Mouse (Mus musculus) bone marrow, adult 2 months (tissue): ENCODE measurements around the gene Mycn.

ENCODE experiments used
- CTCF ChIP-seq: fragments of 200-500 bp; IDR thresholded peaks from 2 replicates; pipeline ENCODE4 v1.5.1; 2011; ENCODE audit warnings: low read length, control low read depth; ENCODE audit not compliant: control insufficient read depth, insufficient read depth
- POLR2A ChIP-seq: fragments of 200-500 bp; IDR thresholded peaks from 2 replicates; pipeline ENCODE4 v1.6.1; 2011; ENCODE audit warnings: low read depth, mild to moderate bottlenecking, control low read depth, low read length, borderline replicate concordance; ENCODE audit not compliant: control insufficient read depth

DNA sequence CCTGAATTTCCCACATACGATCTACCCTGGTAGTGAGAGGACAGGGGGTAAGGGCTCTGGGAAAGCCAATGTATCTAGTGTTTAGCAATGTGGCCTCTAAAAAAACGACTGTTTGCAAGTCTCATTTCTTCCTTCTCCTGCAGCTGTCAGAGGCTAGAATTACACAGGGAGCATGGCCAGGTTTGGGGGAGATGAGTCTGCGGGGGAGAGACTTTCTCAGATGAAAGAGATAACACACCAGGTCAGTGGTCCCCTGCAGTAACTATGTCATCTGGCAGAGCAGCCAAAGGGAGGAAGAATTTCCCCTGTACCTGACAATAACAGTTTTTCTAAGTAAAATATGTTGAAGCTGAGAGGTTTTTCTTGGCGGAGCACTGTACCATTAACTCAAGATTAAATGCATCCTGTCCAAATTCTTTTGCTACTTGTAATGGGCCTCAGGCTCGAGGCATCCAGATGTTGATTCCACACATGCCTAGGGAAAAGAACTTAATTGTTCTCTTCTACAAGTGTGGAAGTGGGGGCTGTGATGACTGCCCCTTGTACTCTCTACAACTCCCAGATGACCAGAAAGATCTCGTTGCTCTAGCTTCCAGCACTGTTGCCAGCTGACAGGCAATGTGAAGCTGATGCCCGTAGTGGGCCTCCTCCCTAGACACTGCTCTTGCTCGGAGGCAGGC lies 31.2 kb upstream of the Mycn start:
- TF ChIP-seq CTCF (no peak), POLR2A (no peak)
